Mouse (Mus musculus) cerebellum, postnatal 14 days (tissue): ENCODE measurements around the gene Smim22.

Experiments
- DNase-seq, 2 experiments: peaks; one replicate each; pipeline ENCODE4 v3.0.0; 2021; ENCODE audit warnings: mixed read lengths in 2 of 2

The Smim22 gene

DNA sequence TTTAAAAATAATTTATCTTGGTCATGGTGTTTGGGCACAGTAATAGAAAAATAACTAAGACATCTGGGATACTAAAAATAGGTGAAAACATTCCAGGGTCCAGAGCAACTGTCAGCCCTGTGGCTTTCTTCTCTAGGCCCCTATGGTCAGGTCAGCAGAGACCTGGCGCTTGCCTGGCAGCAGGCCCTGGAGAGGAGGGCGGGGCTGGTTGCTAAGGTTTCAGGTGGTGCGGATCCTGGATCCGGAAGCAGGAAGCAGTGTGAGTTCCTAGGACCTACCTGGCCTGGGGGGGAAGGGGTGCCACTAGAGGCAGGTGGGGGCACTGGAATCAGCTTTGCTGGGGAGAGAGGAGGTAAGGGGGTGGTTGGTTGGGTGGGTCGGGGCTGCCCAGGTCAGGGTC lies at the start of gene Smim22:
Gene Smim22, plus strand, starts transcription at position 222 of the 400 bp plus-strand sequence.
- peak; percentile 32 to 60 for DNase-seq

GRCm38 (mm10) chr16:4957446-4957845 lies 49.6 kb upstream of the Smim22 start:
- peak; percentile 84 for DNase-seq

GRCm38 (mm10) chr16:4960260-4960659 lies 46.8 kb upstream of the Smim22 start:
- no peak for DNase-seq

DNA sequence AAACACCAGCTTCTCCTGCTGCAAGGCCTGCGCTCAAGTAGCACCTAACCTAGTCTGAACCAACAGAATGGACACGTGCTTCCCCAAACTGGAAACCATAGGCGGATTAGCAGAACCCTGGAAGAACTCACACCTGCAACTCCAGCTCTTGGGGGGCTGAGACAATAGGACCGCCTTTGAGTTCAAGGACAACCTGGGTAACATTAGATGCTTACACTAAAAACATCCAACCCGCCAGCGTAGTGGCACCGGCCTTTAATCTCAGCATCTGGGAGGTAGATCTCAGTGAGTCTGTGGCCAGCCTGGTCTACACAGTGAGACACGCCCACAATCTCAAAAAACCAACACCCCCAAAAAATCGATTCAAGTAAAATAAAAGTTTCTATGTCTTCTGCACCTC lies 43.7 kb upstream of the Smim22 start:
- DNase-seq = no peak

DNA sequence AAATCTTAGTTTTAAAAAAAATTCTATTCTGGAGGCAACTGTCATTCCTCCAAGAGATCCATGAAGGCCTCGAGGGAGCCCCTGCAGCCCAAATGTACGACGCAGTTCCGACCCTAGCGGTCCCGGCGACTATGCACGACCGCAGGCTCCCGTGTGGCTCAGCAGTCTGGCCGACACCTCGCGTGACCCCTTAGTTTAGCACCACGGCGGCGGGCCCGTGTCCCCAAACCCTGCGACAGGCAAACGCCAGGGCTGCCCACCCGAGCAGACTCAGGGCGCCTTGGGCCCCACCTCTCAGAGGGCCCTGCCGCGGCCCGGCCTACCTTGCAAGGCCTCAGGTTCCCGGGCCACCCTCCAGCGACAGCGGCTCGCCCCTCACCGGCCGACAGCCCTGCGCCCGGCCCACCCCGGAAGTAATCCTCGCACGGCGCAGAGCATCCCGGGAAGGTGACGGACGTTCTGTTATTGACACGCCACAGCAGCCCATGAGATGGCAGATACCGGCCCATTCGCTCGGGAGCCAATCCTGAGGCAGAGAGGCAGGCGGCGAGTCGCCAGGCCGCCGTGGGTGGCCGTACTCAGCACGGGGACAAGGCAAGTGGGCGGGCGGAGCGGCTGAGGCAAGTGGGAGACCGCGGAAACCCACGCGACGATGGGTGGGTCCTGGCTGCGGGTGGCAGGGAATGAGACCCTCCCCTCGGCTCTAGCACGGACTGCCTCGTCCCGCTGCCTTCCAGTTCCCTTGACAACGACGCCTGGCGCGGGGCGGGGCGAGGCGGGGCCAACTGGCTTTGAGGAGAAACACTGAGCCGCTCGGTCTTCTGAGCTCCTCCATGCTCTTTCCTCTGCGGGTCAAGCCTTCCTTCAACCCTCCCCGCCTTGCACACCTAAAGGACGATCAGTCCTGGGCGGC lies 43.0 kb upstream of the Smim22 start, which contains the start of gene Anks3:
Gene Anks3, minus strand, starts transcription at position 409 of the 913 bp plus-strand sequence.
- peak; percentile 99 for DNase-seq

DNA sequence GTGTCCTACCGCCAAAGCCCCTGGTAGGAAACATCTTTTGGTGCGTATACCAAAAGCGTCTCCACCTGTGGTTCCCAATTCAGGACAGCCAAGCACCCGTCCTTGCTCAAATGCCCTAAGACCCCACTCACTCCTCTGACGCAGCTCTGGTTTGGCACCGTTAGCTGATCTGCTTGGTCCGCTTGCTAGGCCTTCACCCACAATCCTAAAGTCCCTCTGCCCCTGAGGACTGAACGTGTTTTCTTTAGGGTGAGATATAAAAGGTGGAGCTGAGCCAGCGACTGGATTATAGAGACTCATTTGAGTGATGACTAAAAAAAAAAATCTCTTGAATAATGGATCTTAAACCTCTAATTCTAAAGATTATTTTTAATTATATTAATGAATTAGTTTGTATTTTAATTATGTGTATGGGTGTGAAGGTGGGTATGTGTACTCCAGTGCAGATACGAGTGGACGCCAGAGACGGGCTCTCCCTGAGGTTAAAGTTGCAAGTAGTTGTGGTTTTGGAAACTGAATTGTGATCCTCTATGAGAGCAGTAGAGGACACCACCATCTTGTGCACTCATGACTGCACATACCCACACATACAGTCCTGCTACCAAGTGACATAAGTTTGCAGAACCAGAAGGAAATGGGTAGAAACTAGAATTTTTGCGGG lies 42.2 kb upstream of the Smim22 start:
- DNase-seq = peak in 1 of 2 experiments; percentile 61

DNA sequence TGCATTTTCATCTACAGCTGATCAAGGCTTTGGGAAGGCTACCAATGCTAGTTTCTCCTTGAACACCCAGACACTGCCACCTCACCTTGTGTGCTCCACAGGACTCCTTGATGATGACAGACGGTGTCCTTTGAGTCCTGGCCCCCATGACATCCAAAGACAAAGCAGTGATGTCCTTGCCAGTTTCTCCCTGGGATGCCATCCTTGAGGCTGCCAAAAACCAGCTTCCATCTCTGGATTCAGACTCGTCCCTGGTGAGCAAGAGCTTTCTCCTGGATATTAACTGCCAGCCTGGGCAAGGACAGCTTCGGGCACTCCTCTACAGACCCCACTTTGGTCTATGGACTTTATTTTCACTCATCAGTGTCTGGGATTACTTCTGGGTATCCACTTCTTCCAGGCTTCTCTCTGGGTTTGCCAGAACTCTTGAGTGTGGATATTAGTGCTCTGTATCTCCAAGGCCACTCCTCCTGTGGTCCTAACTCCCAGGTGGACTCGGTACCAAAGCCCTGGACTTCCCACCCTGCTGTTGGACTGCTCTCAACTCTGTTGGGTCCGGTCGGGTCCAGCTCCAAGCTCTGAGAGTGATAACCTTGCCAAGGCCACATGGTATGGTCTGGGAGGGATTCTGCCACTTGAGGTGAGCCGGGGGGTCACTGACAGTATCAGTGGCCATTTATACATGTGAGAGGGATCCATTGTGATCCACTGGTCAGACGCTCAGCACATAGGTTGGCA lies 41.5 kb upstream of the Smim22 start:
- DNase-seq = peak; percentile 45 to 59

- DNase-seq = no peak
These were observed 38.7 kb upstream of the Smim22 start for GRCm38 (mm10) chr16:4968426-4968825.

DNA sequence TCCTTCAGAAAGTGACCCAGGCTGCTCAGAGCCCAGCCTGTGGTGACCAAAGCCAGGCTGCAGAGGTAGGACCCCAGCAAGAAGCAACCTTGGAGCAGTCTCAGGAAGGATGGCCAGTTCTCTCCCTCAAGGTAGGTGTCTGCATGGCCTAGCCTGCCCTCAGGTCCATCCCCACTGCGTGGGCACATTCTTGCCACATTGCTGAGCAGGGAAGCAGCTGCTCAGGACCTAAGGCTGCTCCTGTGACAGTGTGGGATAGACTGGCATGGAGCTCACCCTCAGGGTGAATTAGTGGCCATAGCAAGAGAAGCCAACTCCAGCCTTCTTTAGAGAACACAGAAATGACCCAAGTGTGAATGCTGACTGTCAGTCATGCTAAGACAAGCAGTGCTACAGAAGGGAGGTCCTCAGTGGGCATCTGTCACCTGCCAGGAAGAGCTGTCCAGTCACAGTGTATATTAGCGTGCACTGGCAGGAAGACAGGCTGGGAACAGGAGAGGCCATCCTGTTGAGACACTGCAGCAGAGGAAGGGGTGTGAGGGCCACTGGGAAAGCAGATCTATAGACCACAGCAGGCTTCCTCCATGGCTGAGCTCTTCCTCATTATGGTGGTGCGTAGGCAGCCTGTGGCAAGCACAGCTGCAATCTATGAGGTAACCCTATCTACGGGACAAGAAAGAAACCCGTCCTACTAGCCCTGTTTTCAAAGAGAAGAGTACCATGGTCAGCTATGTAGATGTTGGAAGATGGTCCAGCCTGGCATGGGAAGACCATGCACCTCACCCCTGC lies 37.8 kb upstream of the Smim22 start:
- DNase-seq = no peak

GRCm38 (mm10) chr16:4971626-4972025 lies 35.5 kb upstream of the Smim22 start:
- DNase-seq = no peak

DNA sequence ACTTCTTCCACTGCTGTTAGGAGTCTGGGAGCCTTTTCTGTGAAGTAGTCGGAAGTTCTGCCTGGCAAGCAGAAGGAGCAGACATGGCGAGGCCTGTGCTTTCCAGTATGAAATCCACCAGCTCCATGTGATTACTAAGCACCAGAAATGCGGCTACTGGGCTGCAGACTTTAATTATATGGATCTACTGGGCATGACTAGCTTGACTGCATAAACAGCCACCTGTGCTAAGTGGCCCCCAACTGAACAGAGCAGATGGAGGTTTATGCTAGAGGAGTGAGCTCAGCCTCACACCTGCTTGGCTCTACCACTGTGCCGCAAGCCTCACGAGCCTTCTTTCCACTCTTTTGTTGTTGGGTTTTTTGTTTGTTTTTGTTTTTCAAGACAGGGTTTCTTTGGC lies 32.6 kb upstream of the Smim22 start:
- peak in 1 of 2 experiments; percentile 44 for DNase-seq

DNA sequence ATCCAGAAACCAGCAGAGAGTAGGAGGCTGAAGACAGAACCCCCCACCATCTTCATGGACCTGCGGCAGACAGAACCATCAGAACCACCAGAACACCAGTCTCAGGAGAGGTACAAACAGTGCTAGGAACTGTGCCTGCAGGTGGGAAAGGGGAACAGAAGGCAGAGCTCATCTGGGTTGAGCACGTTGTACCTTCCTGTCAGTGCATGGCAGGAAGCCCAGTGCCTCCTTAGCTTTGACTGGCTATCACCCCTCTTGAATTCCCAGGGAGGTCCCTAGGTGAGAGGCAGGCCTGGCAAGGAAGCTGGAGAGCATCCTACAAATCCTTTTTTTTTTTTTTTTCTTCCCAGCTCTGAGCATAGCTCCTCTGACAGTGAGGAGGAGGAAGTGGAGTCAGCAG lies 30.9 kb upstream of the Smim22 start:
- DNase-seq = peak; percentile 51 to 56

GRCm38 (mm10) chr16:4978275-4979051 lies 28.6 kb upstream of the Smim22 start:
- DNase-seq = no peak

DNA sequence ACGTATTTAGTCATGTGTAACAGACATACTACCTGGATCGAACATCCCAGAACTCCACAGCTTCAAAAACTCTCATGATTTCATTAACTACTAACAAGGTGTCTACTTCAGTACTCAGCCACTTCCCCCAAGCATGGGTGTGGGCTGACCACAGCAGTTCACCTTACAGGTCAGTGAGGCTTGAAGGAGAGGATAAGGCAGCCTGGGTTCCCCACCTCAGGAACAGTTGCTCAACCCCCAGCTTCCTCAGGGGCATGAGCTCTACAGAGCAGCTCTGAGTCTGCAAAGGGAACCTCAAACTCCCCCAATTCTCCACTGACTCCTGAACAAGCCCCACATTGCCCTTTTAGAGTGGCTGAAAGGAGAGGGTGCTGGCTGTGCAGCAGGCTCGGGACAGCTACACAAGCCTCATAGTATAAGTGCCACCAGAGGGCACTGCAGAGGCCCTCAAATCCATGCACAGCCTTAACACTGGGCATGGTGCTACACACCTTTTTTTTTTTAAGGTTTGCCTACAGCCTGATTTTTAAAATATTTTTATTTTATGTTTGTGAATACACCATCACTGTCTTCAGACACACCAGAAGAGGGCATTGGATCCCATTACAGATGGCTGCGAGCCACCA lies 27.2 kb upstream of the Smim22 start:
- peak; percentile 40 to 48 for DNase-seq

DNA sequence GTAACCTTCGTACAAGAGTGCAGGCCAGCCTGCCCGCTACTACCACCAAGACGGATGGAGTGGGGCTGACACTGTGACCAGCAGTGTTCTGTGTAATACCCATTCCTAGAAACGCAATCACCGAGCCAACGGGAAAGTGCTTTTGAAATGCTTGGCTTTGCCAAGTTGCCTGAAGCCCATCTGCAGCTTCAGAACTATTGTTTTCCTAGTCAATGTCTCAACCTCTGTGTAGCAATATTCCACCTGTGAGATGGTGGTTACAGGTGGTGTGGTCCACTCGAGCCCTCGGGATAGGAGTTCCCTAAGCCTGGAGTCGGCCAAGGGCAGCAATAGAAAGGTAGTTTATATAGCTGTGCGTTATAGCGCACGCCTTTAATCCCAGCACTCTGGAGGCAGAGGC lies 22.4 kb upstream of the Smim22 start:
- no peak for DNase-seq

DNA sequence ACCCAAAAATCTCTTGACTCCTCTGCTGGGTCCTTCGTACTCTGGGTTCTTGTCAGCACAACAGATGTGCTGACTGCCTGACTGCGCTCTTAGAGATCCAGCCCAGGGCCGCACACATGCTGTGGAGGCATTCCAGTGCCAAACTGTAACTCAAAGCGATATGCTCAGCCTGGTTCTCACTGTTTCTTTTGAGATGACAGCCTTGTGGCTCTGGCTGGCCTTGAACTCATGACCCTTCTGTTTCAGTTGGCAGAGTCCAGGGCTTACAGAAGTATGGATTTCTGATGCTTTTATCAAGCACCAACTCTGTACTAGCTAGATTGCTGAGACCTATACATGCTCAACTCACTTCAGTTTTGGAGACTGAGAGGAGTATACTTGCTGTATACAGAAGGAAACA lies 13.8 kb upstream of the Smim22 start:
- DNase-seq = no peak

- DNase-seq = no peak
These were observed 9.5 kb upstream of the Smim22 start, which contains the start of gene Sept12 for GRCm38 (mm10) chr16:4997553-4997952. Gene Sept12 (minus strand): TSS chr16:4997852.

- no peak for DNase-seq
These were observed 8.1 kb upstream of the Smim22 start for GRCm38 (mm10) chr16:4998984-4999383.

- DNase-seq = no peak
These were observed 6.5 kb upstream of the Smim22 start for GRCm38 (mm10) chr16:5000611-5001010.

- no peak for DNase-seq
These were observed 404 bp downstream of the Smim22 start for GRCm38 (mm10) chr16:5007492-5007891.

- DNase-seq = peak; percentile 45 to 60
These were observed 988 bp downstream of the Smim22 start for GRCm38 (mm10) chr16:5008076-5008475.
